Mouse (Mus musculus): ENCODE measurements at regions not wholly inside any gene's neighbourhood (a gene's known extent, or its start where the extent isn't known, plus 50 kb on each side); places are given as distances from the start of the nearest gene placed in this dataset.
A peak's percentile ranks its signal among the peaks of the same experiment; 100 is the strongest.

DNA sequence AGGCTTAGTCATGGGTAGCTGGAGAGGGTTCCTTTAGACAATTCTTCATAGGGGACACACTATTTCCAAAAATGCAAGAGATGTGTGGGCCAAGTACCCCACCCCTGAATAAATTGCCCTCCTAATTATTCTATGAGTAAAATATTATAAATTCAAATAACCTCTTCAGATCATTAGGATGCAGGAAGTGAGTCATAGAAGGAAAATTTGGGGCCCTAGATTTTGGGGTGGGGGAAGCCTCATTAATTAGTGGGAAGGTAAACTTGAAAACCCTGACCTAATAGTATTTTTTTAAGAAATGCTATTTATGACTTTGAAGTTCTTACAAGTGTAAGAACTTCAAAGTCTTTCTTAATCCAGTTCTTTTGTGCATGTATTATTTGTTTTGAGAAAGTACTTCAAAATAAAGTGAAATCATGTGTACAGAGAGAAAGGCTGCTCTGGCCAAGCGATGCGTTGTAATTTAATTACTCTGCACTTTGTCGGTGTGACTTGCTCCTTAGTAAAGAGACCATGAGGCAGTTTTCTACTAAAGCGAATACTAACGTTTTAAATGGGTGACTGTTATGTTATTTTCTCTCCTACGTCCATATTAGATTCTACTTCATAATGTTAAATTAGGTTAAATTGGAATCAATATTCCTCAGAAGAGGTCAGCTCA is 200.6 kb downstream of the Tgfb2 start:
- DNase-seq (ENCODE audit: low read depth, low spot score) = no peak

GRCm38 (mm10) chr1:186501726-186502125 is 204.1 kb downstream of the Tgfb2 start:
- DNase-seq (ENCODE audit: low read depth, low spot score) = no peak

DNA sequence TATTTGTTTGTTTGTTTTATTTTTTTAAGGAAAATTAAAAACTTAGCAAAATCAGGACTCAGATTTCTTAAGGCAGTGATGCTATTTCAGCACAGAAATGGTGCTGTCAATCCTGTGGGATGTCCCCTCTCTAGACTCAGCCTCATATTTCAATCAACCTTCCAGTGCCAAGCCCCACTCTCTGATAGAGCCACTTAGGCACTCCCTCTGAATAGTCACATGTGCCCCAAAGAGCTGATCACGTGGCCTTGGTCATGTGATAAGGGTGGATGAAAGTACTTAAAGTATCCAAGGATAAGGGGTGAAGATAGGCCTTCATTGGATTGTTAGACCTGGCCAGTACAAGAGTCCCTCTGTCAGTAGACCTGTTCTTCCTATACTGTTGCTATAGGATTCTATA is 207.9 kb downstream of the Tgfb2 start:
- DNase-seq (ENCODE audit: low read depth, low spot score) = no peak

GRCm38 (mm10) chr1:186497333-186497732 is 208.5 kb downstream of the Tgfb2 start:
- DNase-seq (ENCODE audit: low read depth, low spot score) = no peak

DNA sequence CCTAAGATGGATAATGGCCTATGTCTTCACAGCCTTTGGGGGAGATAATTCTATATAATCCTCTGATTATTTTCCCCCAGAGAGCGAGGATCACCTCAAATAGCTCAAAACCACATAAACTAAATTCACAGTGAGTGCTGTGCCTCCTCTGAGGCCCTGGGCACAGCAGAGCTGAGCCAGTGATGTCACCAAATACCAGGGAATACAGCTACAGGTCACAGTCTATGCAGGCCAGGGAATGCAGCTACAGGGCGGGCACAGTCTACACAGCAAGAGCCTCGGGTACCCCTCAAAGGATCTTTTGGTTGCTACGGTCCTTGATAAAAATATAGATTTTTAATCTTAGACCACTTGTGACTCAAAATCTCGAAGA is 211.4 kb downstream of the Tgfb2 start:
- DNase-seq (ENCODE audit: low read depth, low spot score) = no peak

DNA sequence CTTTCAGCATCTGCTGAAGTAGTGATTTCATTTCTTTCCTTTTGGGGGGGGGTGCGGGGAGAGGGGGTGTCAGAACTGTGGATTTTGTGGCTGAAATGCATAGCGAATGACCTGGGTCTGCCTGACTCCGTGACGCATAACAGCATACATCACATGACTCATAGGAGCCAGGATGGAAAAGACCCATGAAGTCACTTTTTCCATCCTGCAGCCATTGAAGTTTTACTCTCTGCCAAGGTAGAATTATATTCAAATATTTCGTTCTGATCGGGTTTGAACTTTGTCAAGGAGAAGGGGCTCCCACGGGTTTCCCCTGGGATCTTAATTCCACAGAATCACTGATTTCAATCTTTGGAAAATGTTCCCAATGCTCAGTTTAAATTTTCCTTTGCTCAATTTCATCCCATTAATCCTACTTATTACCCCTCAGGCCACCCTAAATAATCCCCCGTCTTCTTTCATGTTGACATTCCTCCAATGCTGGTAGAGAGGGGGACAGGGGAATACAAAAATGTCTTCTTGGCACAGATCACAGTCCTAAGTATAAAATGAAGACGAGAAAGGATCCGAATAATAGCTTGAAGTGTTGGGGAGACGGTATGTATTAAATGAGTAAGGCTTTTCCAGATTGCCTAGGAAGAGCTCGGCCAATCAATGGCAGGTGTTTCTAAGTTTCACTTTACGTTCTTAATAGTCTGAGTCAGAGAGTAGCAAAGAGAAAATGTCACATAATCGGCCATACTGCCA is 212.0 kb downstream of the Tgfb2 start:
- no peak for DNase-seq (ENCODE audit: low read depth, low spot score)

DNA sequence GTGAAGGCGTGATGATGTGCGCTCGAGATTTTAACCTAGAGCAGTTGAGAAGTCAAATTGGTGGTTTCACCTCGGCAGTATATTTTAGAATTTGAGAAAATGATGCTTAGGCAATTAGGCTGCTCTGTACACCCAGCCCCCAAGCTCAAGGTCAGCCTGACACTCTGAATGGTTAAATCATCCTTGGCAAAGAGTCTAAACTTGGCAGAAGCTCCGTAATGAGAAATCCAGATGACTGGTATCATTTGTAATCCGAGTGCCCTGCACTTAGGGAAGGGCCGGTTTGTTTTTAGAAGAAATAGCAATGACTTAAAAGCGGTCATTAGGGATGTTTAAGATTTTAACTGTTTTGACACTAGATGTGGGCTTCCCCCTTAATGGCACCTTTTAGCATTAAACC is 223.6 kb downstream of the Tgfb2 start:
- no peak for DNase-seq (ENCODE audit: low read depth, low spot score)

DNA sequence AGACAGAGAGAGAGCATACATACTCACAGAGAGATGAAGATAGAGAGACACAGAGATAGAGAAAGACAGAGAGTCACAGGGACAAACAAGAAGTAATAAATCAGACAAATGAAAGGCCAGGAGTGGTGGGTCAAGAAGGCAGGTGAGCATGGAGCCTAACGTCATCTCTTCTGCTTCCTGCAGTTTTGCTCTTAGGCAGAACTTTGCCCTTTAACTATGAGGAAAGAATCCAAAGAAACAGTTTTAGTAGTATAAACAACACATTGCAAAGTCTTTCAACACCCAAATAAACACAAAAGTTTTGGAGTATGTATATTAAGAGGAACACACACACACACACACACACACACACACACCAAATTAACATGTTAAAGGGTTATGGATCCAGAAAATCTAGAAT is 225.8 kb downstream of the Tgfb2 start:
- DNase-seq (ENCODE audit: low read depth, low spot score) = no peak

GRCm38 (mm10) chr1:186478428-186479238 is 227.2 kb downstream of the Tgfb2 start:
- no peak for DNase-seq (ENCODE audit: low read depth, low spot score)

DNA sequence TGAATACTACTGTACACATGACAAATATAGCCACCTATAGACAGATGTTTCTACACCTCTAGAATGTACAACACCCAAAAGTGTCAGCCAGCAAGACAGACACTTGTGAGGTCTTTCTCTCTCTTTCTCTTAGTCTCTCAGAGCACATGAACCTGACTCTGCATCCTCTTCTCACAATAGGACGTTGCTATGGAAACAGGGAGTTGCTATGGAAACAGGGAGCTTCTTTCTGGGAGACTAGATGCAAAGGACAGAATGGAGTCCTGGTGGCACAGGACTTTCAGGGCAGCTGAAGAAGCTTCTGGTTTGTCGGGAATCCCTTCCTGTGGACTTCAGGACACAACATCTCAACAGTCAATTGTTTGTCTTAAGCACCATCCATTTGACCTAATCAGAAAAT is 230.9 kb downstream of the Tgfb2 start:
- peak; percentile 40 for DNase-seq (ENCODE audit: low read depth, low spot score)

- DNase-seq (ENCODE audit: low read depth, low spot score) = no peak
Measured at GRCm38 (mm10) chr1:186474385-186474784, 231.4 kb downstream of the Tgfb2 start.

- DNase-seq (ENCODE audit: low read depth, low spot score) = no peak
Measured at GRCm38 (mm10) chr1:186472955-186473354, 232.8 kb downstream of the Tgfb2 start.

GRCm38 (mm10) chr1:186465526-186465925 is 240.3 kb downstream of the Tgfb2 start:
- DNase-seq (ENCODE audit: low read depth, low spot score) = no peak

DNA sequence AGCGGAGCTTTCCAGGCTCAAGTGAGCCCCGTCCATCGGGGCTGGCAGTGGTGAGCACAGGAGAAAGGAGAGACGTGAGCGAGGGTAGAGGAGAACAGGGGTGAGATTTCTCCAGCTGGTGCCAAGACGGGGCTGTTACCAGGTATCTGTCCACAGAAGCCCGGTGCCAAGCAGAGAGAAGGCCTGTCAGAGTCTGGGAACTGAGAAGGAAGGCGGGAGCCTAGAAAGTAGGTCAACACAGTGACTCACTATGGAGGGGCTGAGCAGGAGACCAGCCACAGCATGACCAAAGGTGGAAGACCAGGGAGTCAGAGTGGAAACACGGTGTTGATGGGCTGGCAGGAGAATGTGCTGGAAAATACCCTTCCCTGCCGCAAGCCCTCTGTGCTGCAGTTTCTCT is 245.0 kb downstream of the Tgfb2 start:
- no peak for DNase-seq (ENCODE audit: low read depth, low spot score)

DNA sequence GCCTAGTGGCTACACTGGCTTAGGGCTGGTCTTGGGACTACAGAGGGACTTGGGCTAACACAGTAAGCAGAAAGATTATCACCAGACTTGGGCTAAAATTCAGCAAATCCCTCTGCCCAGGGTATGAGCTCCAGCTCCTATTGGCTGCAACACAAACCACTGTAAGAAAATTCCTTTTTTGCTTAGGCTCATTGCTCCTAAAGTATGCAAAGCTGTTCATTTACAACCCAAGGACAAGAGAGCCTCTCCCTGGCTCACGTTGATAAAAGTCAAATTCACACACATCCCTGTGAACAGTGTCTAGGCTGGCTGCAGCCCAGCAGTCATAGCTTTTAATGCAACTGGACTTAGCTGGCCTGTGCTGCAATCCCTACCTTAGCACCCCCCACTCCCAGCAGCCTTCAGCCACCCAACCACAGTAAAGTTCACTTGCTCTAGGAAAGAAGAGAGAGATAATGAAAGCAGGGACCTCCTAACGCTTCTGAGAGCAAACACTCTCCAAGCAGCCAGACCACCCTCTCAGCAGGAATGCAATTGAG is 247.6 kb downstream of the Tgfb2 start:
- DNase-seq (ENCODE audit: low read depth, low spot score) = no peak

DNA sequence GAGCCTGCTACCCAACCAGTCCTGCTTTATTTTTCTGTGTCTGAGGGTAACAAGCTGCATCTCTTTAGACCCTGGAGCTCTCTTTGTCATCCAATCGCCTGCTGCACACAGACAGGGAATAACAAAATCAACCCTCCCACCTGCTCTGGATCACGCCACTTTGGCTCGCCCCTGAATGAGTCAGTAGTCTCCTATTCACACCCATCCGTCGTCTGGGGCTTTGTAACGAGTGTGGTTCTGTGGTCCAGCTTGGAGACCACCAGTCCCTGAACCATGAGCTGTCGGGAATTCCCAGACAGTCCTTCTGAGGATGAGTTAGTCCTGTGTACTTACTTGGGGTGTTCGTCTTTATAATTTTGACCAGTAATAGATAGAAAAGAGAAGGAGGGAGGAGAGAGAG is 248.7 kb downstream of the Tgfb2 start:
- DNase-seq (ENCODE audit: low read depth, low spot score) = no peak

DNA sequence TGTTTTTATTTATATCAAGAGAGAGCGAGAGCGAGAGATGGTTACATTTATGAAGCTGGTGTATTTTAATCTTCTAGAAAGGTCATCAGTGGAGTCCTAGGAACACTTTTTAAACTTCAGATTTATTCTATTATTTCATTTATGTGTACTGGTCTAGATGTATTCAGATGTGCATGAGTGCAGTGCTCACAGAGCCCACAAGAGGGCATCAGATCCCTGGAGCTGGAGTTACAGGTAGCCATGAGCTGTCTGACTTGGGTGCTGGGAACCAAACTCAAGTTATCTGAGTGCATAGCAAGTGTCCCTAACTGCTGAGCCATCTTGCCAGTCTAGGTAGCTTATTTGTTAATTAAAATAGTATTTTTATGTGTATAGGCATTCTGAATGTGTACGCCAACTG is 249.7 kb downstream of the Tgfb2 start:
- DNase-seq (ENCODE audit: low read depth, low spot score) = no peak

GRCm38 (mm10) chr1:186455177-186455660 is 250.6 kb downstream of the Tgfb2 start:
- DNase-seq (ENCODE audit: low read depth, low spot score) = no peak

DNA sequence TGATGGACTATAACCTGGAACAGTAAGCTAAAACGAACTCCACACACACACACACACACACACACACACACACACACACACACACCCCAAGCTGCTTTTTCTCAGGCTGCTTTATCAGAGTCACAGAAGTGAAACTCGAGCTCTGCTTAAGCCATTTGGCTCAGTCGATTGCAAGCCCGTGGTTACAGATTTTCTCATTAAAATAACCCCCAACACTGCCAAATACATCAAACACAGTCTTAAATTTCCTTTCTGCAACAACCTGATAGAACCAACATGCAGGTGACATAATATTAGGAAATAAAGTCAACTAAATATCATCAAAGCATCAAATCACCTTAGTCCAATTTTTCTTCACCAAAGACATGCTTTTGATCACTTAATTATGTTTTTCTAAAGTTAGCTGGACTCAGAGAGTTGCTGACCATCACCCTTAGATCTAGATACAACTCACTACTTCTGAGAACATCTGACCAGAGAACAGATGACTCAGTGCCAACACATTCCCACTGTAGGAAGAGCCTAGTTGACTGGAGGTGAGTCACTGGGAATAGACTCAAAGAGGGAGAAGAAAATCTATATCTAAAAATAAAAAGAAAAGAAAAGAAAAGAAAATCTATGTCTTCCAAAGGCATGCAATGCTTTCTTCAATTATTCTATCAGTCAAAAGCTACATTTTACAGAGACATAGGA is 251.2 kb downstream of the Tgfb2 start:
- DNase-seq (ENCODE audit: low read depth, low spot score) = no peak

GRCm38 (mm10) chr1:186448841-186449650 is 256.7 kb downstream of the Tgfb2 start:
- DNase-seq (ENCODE audit: low read depth, low spot score) = no peak

DNA sequence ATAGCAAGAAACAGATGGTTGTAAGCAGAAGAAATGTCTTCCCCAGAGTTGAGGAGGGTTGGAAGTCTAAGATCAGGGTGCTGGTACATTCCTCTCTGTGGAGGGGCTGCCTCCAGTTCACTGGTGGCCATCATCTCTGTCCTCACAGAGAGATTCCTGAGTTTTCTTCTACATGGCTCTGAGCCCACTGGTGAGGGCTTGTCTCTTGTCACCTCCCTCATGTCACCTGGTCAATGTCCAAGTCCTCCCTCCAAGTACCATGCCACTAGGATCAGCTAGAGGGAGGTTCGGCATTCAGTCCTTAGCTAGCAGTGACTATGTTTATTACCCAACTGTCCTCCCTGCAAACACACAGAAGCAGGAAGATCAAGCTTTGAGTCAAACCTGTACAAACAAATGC is 258.3 kb downstream of the Tgfb2 start:
- no peak for DNase-seq (ENCODE audit: low read depth, low spot score)
